Mouse (Mus musculus): ENCODE results near the gene Eps8l1. TPM values are rescaled to one million over a fixed set of nuclear protein-coding genes. Genes with fewer than 3 reads are reported as not detected.

Eps8l1 gene
- total RNA-seq, 2 experiments from 2014 or later: 1.5 to 3.7 TPM

DNA sequence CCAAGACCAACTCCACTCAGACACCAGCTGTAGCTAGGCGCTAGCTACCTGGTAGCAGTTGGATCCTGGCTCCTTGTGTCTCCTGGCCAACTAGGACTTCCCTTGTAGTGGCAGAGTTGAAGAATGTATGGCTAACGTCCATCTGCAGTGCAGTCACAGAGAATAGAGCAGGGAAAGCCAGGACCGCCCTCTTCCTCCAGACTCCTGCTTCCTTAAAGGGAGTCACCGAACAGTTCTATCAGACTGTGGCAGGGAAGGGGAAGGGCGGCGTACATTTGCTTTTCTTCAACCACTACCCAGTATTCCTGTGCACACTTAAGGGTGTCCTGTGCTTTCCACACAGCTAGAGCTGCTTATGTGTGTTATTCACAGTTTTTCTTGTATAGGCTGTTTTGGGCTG is 30.8 kb downstream of the Eps8l1 start:
- Histone ChIP-seq H3K4me3 (peak overlapping the region; percentile 36), H3K27ac (peak overlapping the region; percentile 73)
- DNase-seq: peak; percentile 57
- no peak for TF ChIP-seq CTCF (IDR thresholded peaks at IDR 0.05)
- intact Hi-C loops (cut with DNase I): loop anchor here (5.0 to 10.0 kb wide), 2 partner anchors 344 to 1197 kb away; no protein-coding TSS in a partner anchor

DNA sequence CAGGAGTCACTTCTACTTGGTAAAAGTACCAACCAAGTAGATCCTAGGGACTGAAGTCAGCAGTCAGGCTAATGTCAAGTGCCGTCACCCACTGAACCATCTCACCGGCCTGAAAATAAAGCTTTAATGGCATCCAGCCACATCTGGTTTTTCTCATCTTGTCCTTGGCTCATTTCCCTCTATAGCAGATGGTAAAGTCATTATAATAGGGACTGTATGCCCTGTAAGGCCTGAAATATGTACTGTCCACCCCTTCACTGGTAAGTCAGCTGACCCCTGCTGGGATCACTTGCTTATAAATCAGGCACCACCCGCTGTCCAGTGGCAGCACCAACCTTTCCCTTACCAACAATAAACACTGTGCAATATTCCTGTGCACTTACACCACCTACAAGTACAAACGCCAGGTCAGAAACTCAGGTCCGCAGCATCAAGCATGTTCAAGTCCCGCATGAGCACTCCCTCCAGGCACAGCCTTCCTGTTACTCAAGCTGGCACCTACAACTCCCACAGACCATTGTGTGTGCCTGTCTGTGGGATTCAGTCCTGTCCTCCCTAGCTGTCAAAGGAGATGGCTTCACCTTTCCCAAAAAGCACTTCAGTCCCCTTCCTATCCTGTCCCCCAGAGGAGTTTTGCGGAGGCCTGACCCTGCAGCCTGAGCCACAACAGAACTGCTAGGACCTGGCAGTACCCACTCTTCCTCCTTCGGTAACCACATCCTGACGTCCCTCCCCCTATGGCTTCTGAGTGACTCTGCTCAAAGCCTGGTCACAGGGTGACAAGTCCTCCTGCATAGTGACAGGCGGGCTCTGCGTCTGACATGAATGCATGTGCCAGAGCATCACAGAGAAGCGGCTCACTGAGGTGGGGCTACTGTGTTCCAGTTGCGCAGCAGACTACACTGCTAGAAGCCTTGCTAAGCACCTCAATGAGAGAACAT is 32.1 kb downstream of the Eps8l1 start:
- TF ChIP-seq CTCF (IDR thresholded peaks at IDR 0.05): no peak
- DNase-seq: no peak
- Histone ChIP-seq H3K4me3 (peak overlapping the region; percentile 36), H3K27ac (peak overlapping the region; percentile 73)
- intact Hi-C loops (cut with DNase I): loop anchor here (5.0 to 10.0 kb wide), 2 partner anchors 345 to 1198 kb away; no protein-coding TSS in a partner anchor

DNA sequence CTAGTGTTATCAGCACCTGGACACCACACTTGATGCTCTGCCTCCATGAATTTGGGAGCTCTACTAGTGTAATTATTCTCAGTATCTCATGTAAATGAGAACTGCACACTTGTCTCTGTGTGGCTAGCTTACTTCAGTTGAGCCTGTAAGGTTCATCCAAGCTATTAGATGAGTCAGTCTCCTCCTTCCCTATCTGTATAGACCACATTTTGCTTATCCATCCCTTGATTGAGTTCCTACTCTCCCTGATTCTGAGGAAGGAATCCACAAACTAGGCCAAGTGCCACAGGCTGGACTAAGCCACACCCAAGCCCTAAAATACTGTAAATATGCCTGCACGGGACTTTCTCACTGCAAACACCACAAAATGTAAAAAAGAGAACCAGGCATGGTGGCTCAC is 33.5 kb downstream of the Eps8l1 start:
- no peak for DNase-seq
- peak overlapping the region; percentile 73 for H3K27ac ChIP-seq
- intact Hi-C loops (cut with DNase I): loop anchor here (5.0 to 10.0 kb wide), 2 partner anchors 347 to 1199 kb away; no protein-coding TSS in a partner anchor
- H3K4me3 ChIP-seq: no peak overlapping the region
- TF ChIP-seq CTCF (IDR thresholded peaks at IDR 0.05): no peak

DNA sequence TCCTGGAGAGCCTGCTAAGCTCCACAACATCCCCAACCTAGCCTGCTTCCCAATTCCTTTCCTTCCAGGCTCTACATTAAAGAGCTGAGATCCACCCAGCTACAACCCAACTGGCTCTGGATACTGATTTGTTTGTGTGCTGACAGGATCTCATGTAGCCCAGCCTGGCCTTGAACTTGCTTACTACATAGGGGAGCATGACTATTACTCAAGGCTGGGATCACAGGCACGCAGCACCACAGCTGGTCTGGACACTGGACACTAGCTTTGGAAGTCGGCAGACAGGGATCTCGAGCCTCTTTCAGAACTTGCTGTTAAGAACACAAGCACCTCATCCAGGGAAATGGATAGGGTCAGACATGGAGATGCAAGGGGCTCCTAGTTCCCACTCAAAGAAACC is 36.0 kb downstream of the Eps8l1 start:
- TF ChIP-seq CTCF (IDR thresholded peaks at IDR 0.05): no peak
- no peak for DNase-seq
- intact Hi-C loops (cut with DNase I): loop anchor here (10.0 kb wide), 1 partner anchor 1202 kb away; no protein-coding TSS in a partner anchor
- Histone ChIP-seq H3K4me3 (no peak overlapping the region), H3K27ac (peak overlapping the region; percentile 99; the same call in 1 of the 2 replicates)

DNA sequence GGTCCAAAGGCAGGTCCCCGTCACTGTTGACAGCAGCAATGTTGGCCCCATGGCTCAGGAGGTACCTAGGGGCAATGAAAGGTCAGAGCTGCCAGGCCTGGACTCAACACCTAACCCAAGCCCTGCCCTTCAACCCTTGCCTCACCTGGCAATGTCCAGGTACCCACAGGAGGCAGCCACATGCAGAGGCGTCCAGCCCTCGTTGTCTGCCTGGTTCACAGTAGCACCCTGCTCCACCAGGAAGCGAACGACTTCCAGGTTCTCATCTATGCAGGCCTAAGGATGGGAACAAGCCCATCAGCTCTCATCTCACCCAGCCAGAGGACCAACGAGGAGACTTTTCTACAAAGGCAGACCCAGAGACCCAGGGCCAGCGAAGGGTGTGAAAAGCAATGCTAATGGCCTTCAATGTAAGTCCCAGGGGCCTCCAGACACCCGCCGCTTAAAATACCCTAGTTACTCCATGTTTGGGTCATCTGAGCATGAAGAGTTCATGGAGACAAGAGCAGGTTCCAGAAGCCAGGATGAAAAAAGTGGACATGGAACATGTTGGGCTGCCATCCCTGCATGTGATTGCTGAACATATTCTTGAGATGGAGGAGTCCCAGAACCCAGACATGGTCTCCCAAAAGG is 36.9 kb downstream of the Eps8l1 start:
- intact Hi-C loops (cut with DNase I): loop anchor here (10.0 kb wide), 1 partner anchor 1203 kb away; no protein-coding TSS in a partner anchor
- Histone ChIP-seq H3K27ac (peak overlapping the region; percentile 99), H3K4me3 (no peak overlapping the region)
- no peak for DNase-seq
- no peak for TF ChIP-seq CTCF (IDR thresholded peaks at IDR 0.05)

DNA sequence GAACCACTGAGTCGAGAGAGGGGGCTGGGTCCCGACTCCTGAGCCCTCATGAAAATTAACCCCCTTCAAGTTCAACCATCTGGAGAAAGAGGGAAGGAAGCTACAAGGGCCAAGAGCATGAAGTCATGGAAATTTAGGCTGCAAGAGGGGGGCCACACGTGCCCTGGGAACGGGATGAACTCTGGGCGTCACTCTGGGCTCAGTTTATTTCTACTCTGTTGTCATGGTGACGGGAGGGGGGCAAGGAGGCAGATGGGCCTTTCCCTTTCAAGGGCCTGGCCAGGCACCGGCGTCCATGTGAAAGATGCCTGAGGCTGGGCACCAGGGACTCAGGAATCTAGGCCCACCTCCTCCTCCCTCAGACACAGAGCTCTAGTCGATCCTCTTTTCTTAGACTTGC is 37.8 kb downstream of the Eps8l1 start:
- Histone ChIP-seq H3K27ac (peak overlapping the region; percentile 99), H3K4me3 (peak overlapping the region; percentile 95)
- intact Hi-C loops (cut with DNase I): loop anchor here (10.0 kb wide), 1 partner anchor 1203 kb away; no protein-coding TSS in a partner anchor
- DNase-seq: peak; percentile 77
- no peak for TF ChIP-seq CTCF (IDR thresholded peaks at IDR 0.05)

DNA sequence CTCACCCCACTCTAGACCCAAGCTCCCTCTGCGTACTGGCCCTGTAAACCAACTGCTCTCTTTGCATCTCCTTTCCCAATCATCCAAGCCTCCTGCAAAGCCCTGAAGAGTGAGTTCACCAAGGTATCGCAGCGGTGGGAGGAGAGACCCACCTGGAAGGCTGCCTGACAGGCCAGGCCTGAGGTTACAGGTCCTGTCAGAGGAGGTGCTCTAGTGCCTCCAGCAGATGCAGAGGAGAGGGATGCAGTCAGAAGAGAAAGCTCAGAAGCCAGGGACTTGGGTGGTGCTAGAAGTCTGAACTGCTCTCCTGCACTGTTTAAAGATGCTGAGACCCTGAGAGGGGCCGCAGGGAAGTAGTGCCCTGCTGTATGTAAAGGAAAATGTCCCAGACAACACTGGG is 38.6 kb downstream of the Eps8l1 start:
- intact Hi-C loops (cut with DNase I): loop anchor here (10.0 kb wide), 1 partner anchor 1204 kb away; no protein-coding TSS in a partner anchor
- DNase-seq: no peak
- Histone ChIP-seq H3K27ac (peak overlapping the region; percentile 99), H3K4me3 (peak overlapping the region; percentile 95)
- no peak for TF ChIP-seq CTCF (IDR thresholded peaks at IDR 0.05)

DNA sequence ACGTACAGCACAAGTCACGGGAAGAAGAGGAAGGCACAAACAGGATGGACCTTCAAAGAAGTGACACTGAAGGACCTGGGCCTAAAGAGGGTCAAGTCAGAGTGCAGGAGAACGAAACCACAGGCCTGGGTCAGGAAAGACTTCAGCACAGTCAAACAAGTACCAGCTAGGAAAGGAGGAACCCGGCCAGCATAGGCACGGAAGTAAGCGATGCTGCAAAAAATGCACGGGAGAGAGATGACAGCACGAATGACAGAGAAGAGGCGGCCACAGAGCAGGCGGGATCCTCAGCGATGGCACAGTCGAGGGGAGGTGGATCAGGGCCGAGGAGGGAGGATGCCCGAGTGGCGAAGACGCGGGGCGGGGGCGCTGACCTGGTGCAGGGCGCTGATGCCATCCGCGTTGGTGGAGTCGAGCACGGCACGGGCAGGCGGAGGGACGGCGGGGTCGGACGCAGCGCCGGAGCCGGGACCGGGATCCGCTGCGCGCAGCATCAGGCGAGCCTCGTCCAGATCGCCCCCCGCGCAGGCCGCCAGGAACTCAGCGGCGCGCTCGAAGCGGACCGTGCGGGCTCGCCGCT is 40.5 kb downstream of the Eps8l1 start:
- peak; percentile 60 for DNase-seq
- H3K4me3 ChIP-seq: peak overlapping the region; percentile 95
- intact Hi-C loops (cut with DNase I): loop anchor here (10.0 kb wide), 1 partner anchor 1784 kb away; the partner anchor contains the start of gene Zfp667
- peak overlapping the region; percentile 99 for H3K27ac ChIP-seq
- no peak for TF ChIP-seq CTCF (IDR thresholded peaks at IDR 0.05)

DNA sequence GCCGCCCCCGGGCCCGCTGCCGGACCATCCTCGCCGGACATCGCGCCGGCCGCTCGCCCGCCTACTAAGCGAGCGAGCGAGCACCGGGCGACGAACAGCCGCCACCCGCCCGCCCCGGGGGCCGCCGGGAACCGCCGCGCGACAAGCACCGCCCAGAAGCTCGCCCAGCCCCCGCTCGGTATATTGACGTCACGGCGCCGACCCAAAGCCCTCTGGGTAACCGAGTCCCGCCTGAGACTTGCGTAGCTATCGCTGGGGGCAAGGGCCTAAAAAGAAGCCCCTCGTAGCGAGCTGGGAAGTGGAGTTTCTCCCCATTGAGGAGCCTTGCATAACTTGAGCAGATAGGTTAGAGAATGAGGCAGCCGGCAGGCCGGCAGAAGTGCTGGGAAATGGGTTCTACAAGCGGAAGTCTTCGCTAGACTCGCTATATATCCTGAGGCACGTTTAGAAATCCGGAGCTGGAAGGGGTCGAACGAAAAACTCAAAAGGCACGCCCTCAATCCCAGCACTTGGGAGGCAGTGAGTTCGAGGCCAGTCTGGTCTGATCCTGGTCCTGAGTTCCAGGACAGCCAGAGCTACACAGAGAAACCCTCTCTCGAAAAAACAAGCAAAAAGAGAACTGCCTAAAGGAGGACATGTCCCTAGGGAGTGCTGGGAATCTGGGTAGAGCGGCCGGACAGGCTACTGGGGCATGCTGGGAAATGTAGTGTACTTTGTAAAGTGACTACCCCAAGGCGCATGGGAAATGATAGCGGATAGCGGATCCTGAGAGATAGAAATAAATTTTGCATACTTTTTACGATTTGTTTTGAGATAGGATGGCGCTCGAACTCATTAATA is 41.3 kb downstream of the Eps8l1 start, which contains the start of gene Ppp1r12c:
Gene Ppp1r12c (minus strand): TSS at position 123 of the 840 bp plus-strand sequence.
- intact Hi-C loops (cut with DNase I): loop anchor here (10.0 kb wide), 1 partner anchor 1783 kb away; the partner anchor contains the start of gene Zfp667
- Histone ChIP-seq H3K4me3 (peak within 1 kb of the TSS; percentile 95), H3K27ac (peak within 1 kb of the TSS; percentile 99)
- no peak for TF ChIP-seq CTCF (IDR thresholded peaks at IDR 0.05)
- peak; percentile 98 for DNase-seq

DNA sequence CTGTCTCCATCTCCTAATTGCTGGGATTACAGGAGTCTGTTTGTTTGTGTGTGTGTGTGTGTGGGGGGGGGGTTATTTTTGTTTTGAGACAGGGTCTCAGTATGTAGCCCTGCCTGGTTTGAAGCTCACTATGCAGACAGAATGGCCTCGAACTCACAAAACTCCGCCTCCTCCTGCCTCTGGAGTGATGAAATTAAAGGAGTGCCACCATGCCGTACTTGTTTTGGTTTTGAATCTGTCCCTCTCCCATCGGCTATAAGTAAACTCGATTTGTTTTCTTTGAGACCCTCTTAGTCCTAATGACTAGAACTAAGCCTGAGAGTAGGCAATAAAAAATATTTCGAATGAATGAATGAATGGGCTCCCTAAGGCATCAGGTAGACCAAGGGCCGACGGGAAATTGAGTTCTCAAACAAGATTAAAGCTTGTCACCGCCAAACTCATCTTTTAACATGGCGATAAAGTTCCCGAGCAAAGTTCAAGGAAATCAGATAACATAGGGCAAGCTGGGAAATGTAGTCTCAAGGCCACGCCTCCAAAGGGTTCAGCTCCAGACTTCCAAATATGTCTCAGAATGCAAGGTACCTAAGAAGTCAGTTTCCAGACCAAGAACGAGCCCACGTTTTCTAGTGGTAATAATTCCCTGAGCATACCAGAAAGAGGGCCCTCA is 42.1 kb downstream of the Eps8l1 start:
- peak; percentile 36 for DNase-seq
- Histone ChIP-seq H3K4me3 (peak overlapping the region; percentile 95), H3K27ac (peak overlapping the region; percentile 99)
- no peak for TF ChIP-seq CTCF (IDR thresholded peaks at IDR 0.05)
- intact Hi-C loops (cut with DNase I): loop anchor here (10.0 kb wide), 1 partner anchor 1782 kb away; the partner anchor contains the start of gene Zfp667

DNA sequence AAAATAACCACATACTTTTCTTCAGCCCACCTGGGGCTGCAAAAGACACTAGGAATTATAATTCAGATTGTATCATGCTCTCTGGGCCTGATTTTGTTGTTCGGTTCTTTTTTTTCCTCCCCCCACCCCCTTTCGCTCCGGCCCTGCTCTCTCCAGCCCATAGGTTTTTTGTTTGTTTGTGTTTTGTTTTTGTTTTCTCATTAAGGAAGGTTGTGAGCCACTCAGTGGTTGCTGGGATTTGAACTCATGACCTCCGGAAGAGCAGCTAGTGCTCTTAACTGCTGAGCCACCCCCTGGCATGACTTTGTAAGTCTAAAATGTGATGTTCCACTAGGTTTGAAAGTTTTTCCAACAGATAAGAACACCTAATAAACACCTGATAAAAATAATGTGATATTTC is 42.6 kb downstream of the Eps8l1 start:
- Histone ChIP-seq H3K27ac (0 out of 2 replicates have a peak overlapping the region, but pooled peaks have one; percentile 16), H3K4me3 (peak overlapping the region; percentile 95; the same call in 1 of the 2 replicates)
- no peak for DNase-seq
- no peak for TF ChIP-seq CTCF (IDR thresholded peaks at IDR 0.05)
- intact Hi-C loops (cut with DNase I): loop anchor here (10.0 kb wide), 1 partner anchor 1782 kb away; the partner anchor contains the start of gene Zfp667
